Mouse (Mus musculus): ENCODE data around the gene Thtpa. TPM values are rescaled to one million over a fixed set of nuclear protein-coding genes. Genes with fewer than 3 reads are reported as not detected.

Gene Thtpa
- polyA plus RNA-seq, 1 experiment, result 4.9 TPM

- TF ChIP-seq CTCF (IDR thresholded peaks at IDR 0.05; ENCODE audit: control insufficient read depth, insufficient read depth, insufficient replicate concordance, low read depth, low read length) (peak; percentile 34; the same call in 1 of the 2 replicates), POLR2A (IDR thresholded peaks at IDR 0.05; ENCODE audit: control insufficient read depth, low read depth, low read length) (no peak)
- H3K27ac ChIP-seq (ENCODE audit: control insufficient read depth, insufficient read depth, low read depth, low read length), result no peak overlapping the region
- peak overlapping the region; percentile 77 for H3K4me3 ChIP-seq (ENCODE audit: control insufficient read depth, low read depth, low read length)
- H3K36me3 ChIP-seq (ENCODE audit: control insufficient read depth, insufficient read depth, low read length), result no peaks in the 10 kb centered on the region
- H3K4me1 ChIP-seq (ENCODE audit: control insufficient read depth, insufficient read depth, low read length), result peaks cover 26% of the 10 kb centered on the region
- H3K27me3 ChIP-seq (ENCODE audit: control insufficient read depth, insufficient read depth, low read length), result no peaks in the 10 kb centered on the region; the same call in 1 of the 2 replicates
These were observed 19.5 kb downstream of the Thtpa start for GRCm38 (mm10) chr14:55113975-55114645.

GRCm38 (mm10) chr14:55114759-55115701, 20.4 kb downstream of the Thtpa start:
- H3K27me3 ChIP-seq (ENCODE audit: control insufficient read depth, insufficient read depth, low read length), result no peaks in the 10 kb centered on the region; the same call in 1 of the 2 replicates
- peaks cover 26% of the 10 kb centered on the region for H3K4me1 ChIP-seq (ENCODE audit: control insufficient read depth, insufficient read depth, low read length)
- H3K36me3 ChIP-seq (ENCODE audit: control insufficient read depth, insufficient read depth, low read length), result no peaks in the 10 kb centered on the region
- TF ChIP-seq CTCF (IDR thresholded peaks at IDR 0.05; ENCODE audit: control insufficient read depth, insufficient read depth, insufficient replicate concordance, low read depth, low read length) (no peak; the same call in 1 of the 2 replicates), POLR2A (IDR thresholded peaks at IDR 0.05; ENCODE audit: control insufficient read depth, low read depth, low read length) (no peak)
- no peak overlapping the region for H3K27ac ChIP-seq (ENCODE audit: control insufficient read depth, insufficient read depth, low read depth, low read length)
- H3K4me3 ChIP-seq (ENCODE audit: control insufficient read depth, low read depth, low read length), result peak overlapping the region; percentile 77

GRCm38 (mm10) chr14:55115846-55116245, 21.3 kb downstream of the Thtpa start:
- TF ChIP-seq POLR2A (IDR thresholded peaks at IDR 0.05; ENCODE audit: control insufficient read depth, low read depth, low read length), result no peak
- no peak for TF ChIP-seq CTCF (IDR thresholded peaks at IDR 0.05; ENCODE audit: control insufficient read depth, insufficient read depth, insufficient replicate concordance, low read depth, low read length)
- Histone ChIP-seq H3K27me3 (ENCODE audit: control insufficient read depth, insufficient read depth, low read length) (no peaks in the 10 kb centered on the region; the same call in 1 of the 2 replicates), H3K27ac (ENCODE audit: control insufficient read depth, insufficient read depth, low read depth, low read length) (no peak overlapping the region), H3K4me3 (ENCODE audit: control insufficient read depth, low read depth, low read length) (peak overlapping the region; percentile 6), H3K4me1 (ENCODE audit: control insufficient read depth, insufficient read depth, low read length) (peaks cover 26% of the 10 kb centered on the region), H3K36me3 (ENCODE audit: control insufficient read depth, insufficient read depth, low read length) (no peaks in the 10 kb centered on the region)

- Histone ChIP-seq H3K4me1 (ENCODE audit: control insufficient read depth, insufficient read depth, low read length) (peaks cover 26% of the 10 kb centered on the region), H3K4me3 (ENCODE audit: control insufficient read depth, low read depth, low read length) (peak within 1 kb of the TSS; percentile 33), H3K27ac (ENCODE audit: control insufficient read depth, insufficient read depth, low read depth, low read length) (no peak within 1 kb of the TSS), H3K36me3 (ENCODE audit: control insufficient read depth, insufficient read depth, low read length) (no peaks in the 10 kb centered on the region), H3K27me3 (ENCODE audit: control insufficient read depth, insufficient read depth, low read length) (no peaks in the 10 kb centered on the region; the same call in 1 of the 2 replicates)
- TF ChIP-seq CTCF (IDR thresholded peaks at IDR 0.05; ENCODE audit: control insufficient read depth, insufficient read depth, insufficient replicate concordance, low read depth, low read length), result no peak
- no peak for TF ChIP-seq POLR2A (IDR thresholded peaks at IDR 0.05; ENCODE audit: control insufficient read depth, low read depth, low read length)
These were observed 22.0 kb downstream of the Thtpa start, which contains the start of gene Jph4 for GRCm38 (mm10) chr14:55116425-55117200. Jph4 (minus strand) TSS chr14:55116935.

- no peak overlapping the region for H3K27ac ChIP-seq (ENCODE audit: control insufficient read depth, insufficient read depth, low read depth, low read length)
- peaks cover 22% of the 10 kb centered on the region for H3K4me1 ChIP-seq (ENCODE audit: control insufficient read depth, insufficient read depth, low read length)
- TF ChIP-seq CTCF (IDR thresholded peaks at IDR 0.05; ENCODE audit: control insufficient read depth, insufficient read depth, insufficient replicate concordance, low read depth, low read length) (no peak), POLR2A (IDR thresholded peaks at IDR 0.05; ENCODE audit: control insufficient read depth, low read depth, low read length) (no peak)
- no peak overlapping the region for H3K4me3 ChIP-seq (ENCODE audit: control insufficient read depth, low read depth, low read length)
- no peaks in the 10 kb centered on the region; the same call in 1 of the 2 replicates for H3K27me3 ChIP-seq (ENCODE audit: control insufficient read depth, insufficient read depth, low read length)
- H3K36me3 ChIP-seq (ENCODE audit: control insufficient read depth, insufficient read depth, low read length), result no peaks in the 10 kb centered on the region
These were observed 24.3 kb downstream of the Thtpa start for GRCm38 (mm10) chr14:55118852-55119251.

GRCm38 (mm10) chr14:55119421-55120134, 25.0 kb downstream of the Thtpa start:
- Histone ChIP-seq H3K27ac (ENCODE audit: control insufficient read depth, insufficient read depth, low read depth, low read length) (no peak overlapping the region), H3K27me3 (ENCODE audit: control insufficient read depth, insufficient read depth, low read length) (no peaks in the 10 kb centered on the region; the same call in 1 of the 2 replicates), H3K36me3 (ENCODE audit: control insufficient read depth, insufficient read depth, low read length) (no peaks in the 10 kb centered on the region), H3K4me3 (ENCODE audit: control insufficient read depth, low read depth, low read length) (no peak overlapping the region), H3K4me1 (ENCODE audit: control insufficient read depth, insufficient read depth, low read length) (peaks cover 17% of the 10 kb centered on the region)
- TF ChIP-seq POLR2A (IDR thresholded peaks at IDR 0.05; ENCODE audit: control insufficient read depth, low read depth, low read length) (no peak), CTCF (IDR thresholded peaks at IDR 0.05; ENCODE audit: control insufficient read depth, insufficient read depth, insufficient replicate concordance, low read depth, low read length) (no peak; the same call in 1 of the 2 replicates)

Data from testis, adult 2 months (tissue).